Mouse (Mus musculus): Measurements from ENCODE around the gene Frmd4a.

GRCm38 (mm10) chr2:4339128-4339527, 321.6 kb downstream of the Frmd4a start:
- TF ChIP-seq CTCF (IDR thresholded peaks at IDR 0.05; ENCODE audit: insufficient read depth, low read length), result no peak
- TF ChIP-seq POLR2A (IDR thresholded peaks at IDR 0.05; ENCODE audit: borderline replicate concordance, extremely low read depth, low read depth, low read length), result no peak
